Mouse (Mus musculus) erythroblast, embryonic 14.5 days (primary cell): ENCODE data around the gene Ptprj. TPM values are rescaled to one million over a fixed set of nuclear protein-coding genes. Genes with fewer than 3 reads are reported as not detected.

Experiments
- H3K27me3 ChIP-seq: 2 replicates; pipeline ENCODE4 v1.6.1; 2012; ENCODE audit warnings: inconsistent platforms; ENCODE audit not compliant: control insufficient read depth
- H3K36me3 ChIP-seq: 2 replicates; pipeline ENCODE4 v1.6.1; 2012; ENCODE audit warnings: mild to moderate bottlenecking, inconsistent platforms; ENCODE audit not compliant: control insufficient read depth
- H3K4me1 ChIP-seq: 2 replicates; pipeline ENCODE4 v1.6.1; 2012; ENCODE audit warnings: inconsistent platforms; ENCODE audit not compliant: control insufficient read depth
- H3K4me3 ChIP-seq: replicated peaks from 2 replicates; pipeline ENCODE3; 2012; ENCODE audit warnings: moderate library complexity, mild to moderate bottlenecking, inconsistent platforms
- H3K9me3 ChIP-seq: 2 replicates; pipeline ENCODE4 v1.6.1; 2012; ENCODE audit warnings: low read length, inconsistent platforms, mixed read lengths; ENCODE audit not compliant: control insufficient read depth
- GATA1 ChIP-seq: IDR thresholded peaks from 2 replicates; pipeline ENCODE4 v1.6.1; 2012; ENCODE audit warnings: low read length, inconsistent platforms, mixed read lengths
- TAL1 ChIP-seq: IDR thresholded peaks from 3 replicates; pipeline ENCODE4 v1.6.1; 2012; ENCODE audit warnings: low read length, inconsistent platforms, mixed read lengths
- polyA plus RNA-seq: library from polyadenylated mRNA; stranded (reverse); fragments of >175 nt; gene quantifications from 2 replicates; pipeline ENCODE4 v1.2.3, GENCODE M21; 2012

Ptprj gene
- polyA plus RNA-seq, 1 experiment: not detected

DNA sequence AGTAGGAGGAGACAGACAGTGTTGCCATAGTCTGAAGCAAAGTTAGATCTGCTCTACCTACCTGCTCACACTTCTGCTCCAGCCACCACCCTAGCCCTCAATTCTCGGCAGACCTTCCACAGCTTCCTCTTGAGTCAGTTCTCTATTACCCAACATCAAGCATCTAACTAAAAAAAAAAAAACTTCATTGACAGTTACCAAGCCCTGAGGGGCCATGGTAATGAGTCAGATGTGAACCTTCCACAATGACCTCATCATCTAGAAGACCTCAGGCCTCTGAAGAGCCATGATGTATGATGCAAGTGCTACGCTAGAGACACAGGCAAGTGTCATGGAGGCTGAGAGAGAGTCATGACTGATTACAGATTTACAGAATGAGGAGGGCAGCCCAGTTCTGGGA is 37.8 kb downstream of the Ptprj start:
- no peak for TF ChIP-seq GATA1
- Histone ChIP-seq H3K36me3 (no peaks in the 10 kb centered on the region), H3K4me3 (no peak overlapping the region), H3K9me3 (no peaks in the 10 kb centered on the region), H3K4me1 (no peaks in the 10 kb centered on the region), H3K27me3 (no peaks in the 10 kb centered on the region)

DNA sequence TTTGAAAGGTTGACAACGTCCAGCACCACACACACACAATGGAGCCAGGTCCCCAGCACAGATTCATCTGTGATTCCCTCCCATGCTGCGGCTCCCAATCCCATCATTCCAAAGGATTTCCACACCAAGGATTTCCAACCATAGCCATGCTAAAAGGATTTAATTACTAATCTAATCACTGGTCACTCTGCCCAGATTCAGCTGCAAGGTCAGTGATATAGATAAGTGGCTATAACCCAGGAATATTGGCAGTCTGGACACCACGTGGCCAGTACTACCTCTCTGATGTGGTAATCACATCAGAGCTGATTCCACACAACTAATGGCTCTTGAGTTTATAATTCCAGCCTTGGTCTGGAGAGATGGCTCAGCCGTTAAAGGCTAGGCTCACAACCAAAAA is 41.2 kb downstream of the Ptprj start:
- Histone ChIP-seq H3K9me3 (no peaks in the 10 kb centered on the region), H3K36me3 (no peaks in the 10 kb centered on the region)

DNA sequence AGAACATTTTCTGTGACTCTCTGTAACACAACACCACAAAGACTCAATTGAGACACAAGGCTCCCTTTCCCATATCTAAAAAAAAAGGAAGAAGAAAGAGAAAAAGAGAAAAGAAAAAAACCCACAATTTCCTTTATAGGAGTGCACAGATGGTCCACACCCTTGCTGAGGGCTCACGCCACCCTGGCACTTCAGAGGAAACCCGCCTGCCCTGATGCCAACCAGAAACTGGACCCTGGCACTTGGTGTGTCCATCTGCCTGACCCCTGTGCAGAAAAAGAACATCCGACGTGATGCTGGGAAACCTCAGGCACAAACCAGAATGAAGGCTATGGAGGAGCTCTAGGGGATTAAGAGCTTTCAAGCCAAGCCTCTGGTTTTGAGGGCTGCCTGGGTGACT is 43.2 kb downstream of the Ptprj start:
- Histone ChIP-seq H3K27me3 (no peaks in the 10 kb centered on the region), H3K4me3 (no peak overlapping the region), H3K9me3 (no peaks in the 10 kb centered on the region), H3K36me3 (no peaks in the 10 kb centered on the region), H3K4me1 (peaks cover 5% of the 10 kb centered on the region)
- TF ChIP-seq TAL1 (no peak), GATA1 (no peak)

More for the DNA sequence above, 41.2 kb downstream of the Ptprj start:
- no peaks in the 10 kb centered on the region for H3K27me3 ChIP-seq
- peaks cover 3% of the 10 kb centered on the region; the same call in 1 of the 2 replicates for H3K4me1 ChIP-seq
- no peak overlapping the region for H3K4me3 ChIP-seq
- TF ChIP-seq GATA1 (no peak), TAL1 (no peak)

DNA sequence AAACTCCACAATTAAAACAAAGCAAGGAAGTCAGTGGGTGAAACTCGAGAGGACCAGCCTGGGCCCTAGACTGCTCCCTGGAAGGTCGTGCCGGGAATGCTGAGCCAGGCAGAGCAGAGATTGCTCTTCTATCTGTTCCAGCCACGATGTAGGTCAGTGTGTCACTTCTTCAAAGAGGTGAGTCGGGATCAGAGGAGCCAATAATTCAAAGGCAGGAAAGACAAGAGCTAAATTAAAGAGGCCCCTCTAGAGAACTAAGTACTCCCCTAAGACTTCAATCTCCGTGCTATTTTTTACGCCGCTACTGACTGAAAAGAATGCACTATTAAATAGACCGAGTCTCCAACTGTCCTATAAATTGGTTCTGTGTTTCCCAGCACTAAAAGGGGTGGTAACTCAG is 43.9 kb downstream of the Ptprj start:
- Histone ChIP-seq H3K4me1 (peaks cover 5% of the 10 kb centered on the region), H3K36me3 (no peaks in the 10 kb centered on the region), H3K27me3 (no peaks in the 10 kb centered on the region), H3K9me3 (no peaks in the 10 kb centered on the region), H3K4me3 (no peak overlapping the region)
- TF ChIP-seq GATA1 (no peak), TAL1 (no peak)

DNA sequence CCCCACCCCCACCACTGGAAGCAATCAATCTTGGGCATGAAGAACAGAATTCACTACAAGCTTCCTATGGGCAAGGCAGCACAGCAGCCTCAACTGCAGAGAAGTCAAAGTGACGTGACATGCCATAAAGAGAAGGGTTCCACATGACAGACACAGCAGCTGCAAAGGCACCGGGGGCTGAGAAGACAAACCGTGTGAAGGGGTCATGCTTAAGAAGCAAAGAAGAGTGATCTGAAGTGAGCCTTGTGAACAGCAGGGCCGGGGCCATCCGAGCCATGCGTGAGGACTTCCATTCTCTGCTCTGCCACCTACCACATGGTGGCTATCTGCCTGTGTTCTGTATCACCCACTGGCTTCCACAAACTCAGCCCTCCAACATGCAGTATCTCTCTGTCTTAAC is 45.7 kb downstream of the Ptprj start:
- TF ChIP-seq TAL1: no peak
- TF ChIP-seq GATA1: no peak
- Histone ChIP-seq H3K27me3 (no peaks in the 10 kb centered on the region), H3K4me3 (no peak overlapping the region), H3K4me1 (peaks cover 13% of the 10 kb centered on the region), H3K36me3 (no peaks in the 10 kb centered on the region), H3K9me3 (no peaks in the 10 kb centered on the region)

DNA sequence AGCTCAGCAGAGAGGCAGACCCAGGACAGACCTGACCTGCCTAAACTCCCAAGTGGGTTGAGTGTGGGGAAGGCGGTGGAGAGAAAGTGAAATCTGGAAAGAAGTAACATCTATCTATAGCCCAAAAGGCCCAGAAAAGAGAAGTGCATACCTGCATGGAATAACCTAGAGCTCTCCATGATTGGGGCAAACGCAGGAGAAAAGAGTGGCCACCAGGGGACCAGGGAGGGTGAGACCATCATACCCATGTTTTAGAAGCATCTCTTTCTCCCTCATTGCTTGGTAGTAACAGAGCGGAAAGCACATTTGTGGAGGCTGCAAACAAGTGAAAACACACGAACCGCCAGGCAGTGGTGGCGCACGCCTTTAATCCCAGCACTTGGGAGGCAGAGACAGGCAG is 46.5 kb downstream of the Ptprj start:
- no peak for TF ChIP-seq TAL1
- no peak for TF ChIP-seq GATA1
- H3K27me3 ChIP-seq: no peaks in the 10 kb centered on the region
- no peak overlapping the region for H3K4me3 ChIP-seq
- H3K4me1 ChIP-seq: peaks cover 13% of the 10 kb centered on the region
- H3K36me3 ChIP-seq: no peaks in the 10 kb centered on the region
- no peaks in the 10 kb centered on the region for H3K9me3 ChIP-seq

DNA sequence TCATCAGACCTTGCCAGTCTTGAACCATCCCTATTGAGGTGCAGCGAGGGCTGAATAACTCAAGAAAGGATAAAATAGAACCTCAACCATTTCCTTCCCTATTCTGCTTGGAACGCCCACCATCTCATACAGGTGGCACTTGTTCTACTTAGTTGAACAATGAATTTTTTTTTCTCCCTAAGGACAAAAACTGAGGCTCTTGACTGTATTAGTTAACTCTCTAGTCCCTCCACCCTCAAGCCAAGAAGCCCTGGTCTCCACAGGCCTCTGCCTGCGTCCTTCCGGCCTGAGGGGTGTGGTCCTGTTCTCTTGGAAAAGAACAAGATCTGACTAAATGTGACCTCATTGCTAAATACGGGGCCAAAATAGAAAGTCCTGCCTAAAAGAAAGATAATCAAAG is 48.4 kb downstream of the Ptprj start:
- H3K9me3 ChIP-seq: no peaks in the 10 kb centered on the region
- no peak for TF ChIP-seq TAL1
- no peak for TF ChIP-seq GATA1
- H3K27me3 ChIP-seq: no peaks in the 10 kb centered on the region
- H3K4me3 ChIP-seq: no peak overlapping the region
- no peaks in the 10 kb centered on the region for H3K36me3 ChIP-seq
- H3K4me1 ChIP-seq: peaks cover 13% of the 10 kb centered on the region

DNA sequence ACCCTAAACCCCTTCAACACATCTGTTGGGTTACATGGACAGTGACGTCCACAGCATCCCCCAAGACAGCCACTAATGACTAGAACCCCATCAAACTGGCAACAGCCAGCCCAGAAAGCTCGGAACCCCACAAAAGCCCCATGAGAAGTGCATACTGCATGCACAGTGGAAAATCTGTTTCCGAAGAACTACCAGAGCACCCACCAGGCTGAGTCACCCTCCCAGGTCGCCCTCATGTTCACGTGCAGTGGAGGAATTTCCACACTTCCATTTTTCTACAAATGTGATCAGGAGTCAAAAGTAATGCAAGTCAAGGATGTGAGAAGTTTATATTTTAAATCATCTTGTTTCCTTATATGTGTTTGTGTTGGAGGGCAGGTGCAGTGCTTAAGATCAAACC is 52.3 kb downstream of the Ptprj start:
- no peak for TF ChIP-seq TAL1
- no peak for TF ChIP-seq GATA1

DNA sequence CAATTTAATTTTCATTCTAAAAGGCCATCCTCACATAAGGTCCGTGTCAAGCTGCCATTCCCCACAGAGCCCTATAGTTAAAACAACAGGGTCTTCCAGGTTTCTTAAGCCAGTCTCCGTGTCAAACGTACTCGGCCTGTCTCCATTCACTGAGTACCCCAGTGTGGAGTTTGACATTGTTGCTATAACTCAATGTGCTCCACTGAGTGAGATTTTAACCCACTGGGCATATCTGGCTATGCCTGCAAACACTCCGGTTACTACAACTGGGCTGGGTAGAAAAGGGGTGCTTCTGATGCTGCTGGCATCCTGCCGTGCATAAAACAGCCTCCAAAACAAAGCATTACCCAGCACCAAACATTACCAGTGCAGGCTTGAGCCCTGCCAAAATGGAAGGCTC is 53.5 kb downstream of the Ptprj start:
- no peaks in the 10 kb centered on the region for H3K9me3 ChIP-seq
- H3K36me3 ChIP-seq: no peaks in the 10 kb centered on the region
- no peak overlapping the region for H3K4me3 ChIP-seq
- H3K27me3 ChIP-seq: no peaks in the 10 kb centered on the region
- TF ChIP-seq TAL1: no peak
- no peak for TF ChIP-seq GATA1
- peaks cover 24% of the 10 kb centered on the region for H3K4me1 ChIP-seq

More for the DNA sequence above, 52.3 kb downstream of the Ptprj start:
- Histone ChIP-seq H3K27me3 (no peaks in the 10 kb centered on the region), H3K4me1 (peaks cover 21% of the 10 kb centered on the region), H3K9me3 (no peaks in the 10 kb centered on the region), H3K36me3 (no peaks in the 10 kb centered on the region), H3K4me3 (no peak overlapping the region)

DNA sequence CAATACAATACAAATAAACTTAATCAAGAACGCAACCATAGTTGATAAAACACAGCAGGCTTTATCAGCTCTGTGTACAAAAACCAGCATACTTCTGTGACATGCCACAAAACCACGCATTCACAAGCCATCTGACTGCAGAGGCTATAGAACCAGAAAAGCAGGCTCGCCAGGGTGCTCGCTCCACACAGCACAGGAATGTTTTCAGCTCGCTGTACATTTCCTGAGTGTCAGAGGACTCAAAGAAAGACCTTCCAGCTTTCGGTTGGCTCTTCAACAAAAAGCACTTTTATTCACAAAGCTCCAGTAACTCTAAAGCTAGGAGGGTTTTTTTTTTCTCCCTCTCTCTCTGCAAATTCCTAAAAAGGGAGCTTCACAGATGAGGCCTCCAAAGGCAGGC is 53.9 kb downstream of the Ptprj start:
- H3K4me3 ChIP-seq: no peak overlapping the region
- TF ChIP-seq TAL1: no peak
- TF ChIP-seq GATA1: no peak
- H3K4me1 ChIP-seq: peaks cover 24% of the 10 kb centered on the region
- H3K9me3 ChIP-seq: no peaks in the 10 kb centered on the region
- H3K36me3 ChIP-seq: no peaks in the 10 kb centered on the region
- H3K27me3 ChIP-seq: no peaks in the 10 kb centered on the region
